Mouse (Mus musculus) small intestine, adult 2 months (tissue): ENCODE data around the gene Azin2.

Source experiments
- CTCF ChIP-seq: fragments of 200-500 bp; IDR thresholded peaks from 2 replicates; pipeline ENCODE4 v1.5.1; 2012; ENCODE audit warnings: low read depth, mild to moderate bottlenecking, control low read depth, inconsistent platforms, low read length, moderate library complexity, mixed read lengths; ENCODE audit not compliant: insufficient replicate concordance, insufficient read length; ENCODE audit errors: extremely low read depth
- POLR2A ChIP-seq: fragments of 200-500 bp; IDR thresholded peaks from 2 replicates; pipeline ENCODE4 v1.6.1; 2012; ENCODE audit warnings: low read depth, mild to moderate bottlenecking, control low read depth, inconsistent platforms, low read length, moderate library complexity

GRCm38 (mm10) chr4:128891746-128892145, 70.5 kb downstream of the Azin2 start:
- no peak for TF ChIP-seq POLR2A
- TF ChIP-seq CTCF: no peak
